Mouse (Mus musculus): ENCODE results near the gene Apba2.

DNA sequence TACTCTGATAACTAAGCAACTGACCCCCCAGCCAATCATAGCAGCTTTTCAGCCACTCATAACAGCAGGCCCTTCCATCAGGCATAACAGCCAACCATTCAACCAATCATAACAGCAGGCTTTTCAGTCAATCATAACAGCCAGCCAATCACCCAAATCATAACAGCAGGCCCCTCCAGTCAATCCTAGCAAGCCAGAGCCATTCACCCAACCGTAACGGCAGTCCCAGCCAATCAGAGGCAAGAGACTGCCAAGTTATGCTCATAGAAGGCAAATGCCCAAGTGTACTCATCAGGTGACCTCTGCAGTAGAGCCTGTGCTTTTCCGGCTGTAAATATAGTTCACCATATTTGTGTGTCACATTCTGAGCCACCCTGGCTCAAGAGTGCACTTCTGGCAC lies 85.1 kb downstream of the Apba2 start:
- TF ChIP-seq CTCF (IDR thresholded peaks at IDR 0.05; ENCODE audit: borderline replicate concordance, insufficient read depth, low read length) (no peak), POLR2A (IDR thresholded peaks at IDR 0.05; ENCODE audit: low read depth, low read length) (no peak)

All from embryonic fibroblast, embryonic 13.5 days (primary cell).